Mouse (Mus musculus): ENCODE results near the gene Etl4. TPM values are rescaled to one million over a fixed set of nuclear protein-coding genes. Genes with fewer than 3 reads are reported as not detected.

Etl4 gene
- total RNA-seq, 1 experiment from 2014 or later = not detected

DNA sequence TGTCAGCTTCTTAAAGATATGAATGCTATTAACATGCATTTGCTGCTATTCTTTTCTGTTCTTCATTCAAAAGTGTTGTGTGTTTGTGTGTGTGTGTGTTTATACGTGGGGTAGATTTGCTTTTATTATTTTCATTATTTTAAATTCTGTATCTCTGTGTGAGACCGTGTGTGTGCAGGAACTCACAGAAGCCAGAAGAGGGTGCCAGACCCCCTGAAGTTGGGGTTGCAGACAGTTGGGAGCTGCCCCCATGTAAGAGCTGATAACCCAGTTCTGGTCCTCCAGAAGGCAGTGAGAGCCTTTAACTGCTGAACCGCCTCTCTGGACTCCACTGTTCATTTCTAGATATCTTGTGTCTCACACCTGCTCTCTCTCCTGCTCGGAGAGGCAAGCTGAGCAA, 505.3 kb downstream of the Etl4 start:
- ATAC-seq (replicated peaks; ENCODE audit: insufficient number of reproducible peaks, low FRiP score, low TSS enrichment, poor library complexity, severe bottlenecking) = no peak

GRCm38 (mm10) chr2:20416934-20417614, 507.5 kb downstream of the Etl4 start:
- no peak for ATAC-seq (replicated peaks; ENCODE audit: insufficient number of reproducible peaks, low FRiP score, low TSS enrichment, poor library complexity, severe bottlenecking)

- ATAC-seq (replicated peaks; ENCODE audit: insufficient number of reproducible peaks, low FRiP score, low TSS enrichment, poor library complexity, severe bottlenecking) = no peak
Observed at GRCm38 (mm10) chr2:20417998-20418397, 508.4 kb downstream of the Etl4 start.

- ATAC-seq (replicated peaks; ENCODE audit: insufficient number of reproducible peaks, low FRiP score, low TSS enrichment, poor library complexity, severe bottlenecking) = no peak
Observed at GRCm38 (mm10) chr2:20419975-20420374, 510.4 kb downstream of the Etl4 start.

GRCm38 (mm10) chr2:20422275-20422674, 512.7 kb downstream of the Etl4 start:
- no peak for ATAC-seq (replicated peaks; ENCODE audit: insufficient number of reproducible peaks, low FRiP score, low TSS enrichment, poor library complexity, severe bottlenecking)

DNA sequence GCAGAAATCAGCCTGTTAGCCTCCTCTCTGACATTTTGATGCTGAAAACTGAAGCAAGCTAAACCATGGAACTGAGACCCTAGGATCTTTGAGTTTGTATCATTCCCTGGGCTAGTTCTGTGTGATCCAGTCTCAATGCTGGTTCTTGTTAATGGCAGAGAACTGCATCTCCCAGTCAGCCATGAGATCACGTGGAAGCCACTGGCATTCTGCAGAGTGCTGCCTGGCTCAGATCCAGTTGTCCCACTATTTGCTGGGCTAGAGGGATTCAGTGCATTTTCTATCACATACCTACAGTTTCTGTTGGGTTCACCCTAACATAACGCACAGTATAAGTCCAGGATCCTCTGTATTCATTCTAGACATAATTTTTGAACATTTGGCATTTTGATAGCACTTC, 524.1 kb downstream of the Etl4 start:
- ATAC-seq (replicated peaks; ENCODE audit: insufficient number of reproducible peaks, low FRiP score, low TSS enrichment, poor library complexity, severe bottlenecking) = no peak

DNA sequence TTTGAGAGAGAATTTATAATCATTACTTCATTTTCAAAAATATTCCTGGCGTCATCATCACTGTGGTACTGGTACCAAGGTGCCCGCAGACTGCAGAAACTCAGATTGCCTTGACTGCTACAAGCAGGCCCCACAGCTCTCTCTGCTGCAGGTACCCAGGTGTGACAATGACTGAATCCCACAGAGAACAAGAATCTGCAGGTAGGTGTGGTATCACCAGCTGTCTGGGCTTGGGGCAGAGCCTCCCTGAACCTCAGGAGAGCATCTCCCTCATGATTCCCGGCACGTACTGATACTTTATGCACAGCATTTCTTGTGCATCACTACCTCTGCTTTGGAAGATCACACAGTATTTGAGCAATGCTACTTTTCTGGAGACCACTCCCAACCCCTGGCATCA, 526.0 kb downstream of the Etl4 start:
- ATAC-seq (replicated peaks; ENCODE audit: insufficient number of reproducible peaks, low FRiP score, low TSS enrichment, poor library complexity, severe bottlenecking) = no peak

- ATAC-seq (replicated peaks; ENCODE audit: insufficient number of reproducible peaks, low FRiP score, low TSS enrichment, poor library complexity, severe bottlenecking) = no peak
Observed at GRCm38 (mm10) chr2:20442731-20443130, 533.2 kb downstream of the Etl4 start.

DNA sequence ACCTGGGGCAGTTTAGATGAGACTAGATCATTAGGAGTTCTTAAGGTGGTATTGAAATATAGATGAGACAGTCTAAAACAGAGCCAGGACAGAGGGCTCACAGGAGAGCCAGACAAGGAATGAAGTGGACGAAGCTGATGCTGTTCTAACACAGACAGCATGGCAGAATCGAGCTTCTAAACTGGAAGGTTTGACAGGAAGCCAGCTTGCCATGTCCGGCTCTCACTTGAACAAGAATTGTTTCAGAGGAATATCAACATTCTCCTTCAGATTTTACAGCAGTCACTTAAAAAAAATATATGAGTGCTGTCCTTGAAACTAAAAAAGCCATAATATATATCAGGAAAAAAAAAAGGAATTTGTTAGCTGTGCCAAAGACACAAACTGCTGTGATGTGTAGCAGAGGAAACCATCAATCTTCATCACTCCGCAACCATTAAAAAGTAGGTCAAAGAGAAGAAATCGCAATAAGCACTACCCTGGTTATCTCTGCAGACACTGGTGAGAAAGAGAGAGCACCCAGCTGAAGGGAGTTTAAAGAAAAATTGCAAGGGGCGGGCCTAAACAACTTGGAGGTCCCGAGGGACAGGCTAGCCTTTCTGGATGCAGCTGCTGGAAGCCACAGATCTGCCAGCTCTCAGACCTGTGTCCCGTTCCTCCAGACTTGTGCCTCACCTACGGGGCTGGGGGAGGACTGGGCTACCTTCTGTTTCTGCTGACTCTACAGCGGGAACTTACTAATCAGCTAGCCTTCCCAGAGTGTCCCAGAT, 534.3 kb downstream of the Etl4 start:
- no peak for ATAC-seq (replicated peaks; ENCODE audit: insufficient number of reproducible peaks, low FRiP score, low TSS enrichment, poor library complexity, severe bottlenecking)

DNA sequence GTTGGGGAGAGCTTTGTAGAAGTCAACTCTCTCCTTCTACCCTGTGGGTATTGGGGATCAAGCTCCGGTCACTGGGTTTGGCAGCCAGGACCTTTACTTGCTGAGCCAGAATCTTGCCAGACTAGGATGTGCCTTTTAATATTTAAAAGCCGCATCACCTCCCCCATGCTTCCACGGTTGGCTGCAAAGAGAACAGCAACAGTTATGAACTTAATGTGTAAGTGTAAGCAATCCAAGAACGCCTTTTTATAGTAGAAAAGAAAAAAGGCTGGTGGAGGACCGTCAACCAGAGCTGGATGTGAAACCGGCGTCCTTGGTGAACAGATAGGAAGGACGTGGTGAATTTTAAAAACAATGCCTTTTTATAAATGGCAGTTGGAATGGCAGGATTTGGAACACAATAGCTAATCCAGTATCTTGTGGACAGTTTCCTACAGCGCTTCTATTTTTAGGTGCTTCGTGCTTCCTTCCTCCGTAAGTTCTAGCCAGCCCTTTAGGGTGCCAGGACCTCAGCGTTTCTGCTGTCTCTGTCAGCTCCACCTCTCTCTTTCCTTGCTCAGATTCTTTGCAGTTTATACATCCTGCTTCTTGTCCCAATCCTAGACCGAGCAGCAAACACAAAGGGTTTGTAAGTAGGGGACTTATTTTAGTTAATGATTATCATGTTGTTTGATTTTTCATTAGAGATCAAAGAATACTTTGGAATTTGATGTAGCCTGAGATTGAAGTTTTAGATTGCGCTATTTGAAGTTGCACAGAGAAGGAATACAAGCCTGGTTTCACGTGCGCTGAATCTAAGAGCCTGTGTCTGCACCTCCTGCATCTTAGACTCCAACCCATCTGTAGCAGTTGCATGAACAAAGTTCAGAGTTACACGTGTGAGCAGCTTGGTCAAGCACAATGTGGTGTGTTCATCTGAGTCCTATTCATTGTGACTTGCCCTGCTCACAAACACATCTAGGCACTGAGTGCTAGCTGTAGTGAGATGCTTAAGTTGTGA, 535.9 kb downstream of the Etl4 start:
- ATAC-seq (replicated peaks; ENCODE audit: insufficient number of reproducible peaks, low FRiP score, low TSS enrichment, poor library complexity, severe bottlenecking) = no peak

GRCm38 (mm10) chr2:20446180-20446579, 536.6 kb downstream of the Etl4 start:
- ATAC-seq (replicated peaks; ENCODE audit: insufficient number of reproducible peaks, low FRiP score, low TSS enrichment, poor library complexity, severe bottlenecking) = no peak

GRCm38 (mm10) chr2:20450945-20451344, 541.4 kb downstream of the Etl4 start:
- ATAC-seq (replicated peaks; ENCODE audit: insufficient number of reproducible peaks, low FRiP score, low TSS enrichment, poor library complexity, severe bottlenecking) = no peak

DNA sequence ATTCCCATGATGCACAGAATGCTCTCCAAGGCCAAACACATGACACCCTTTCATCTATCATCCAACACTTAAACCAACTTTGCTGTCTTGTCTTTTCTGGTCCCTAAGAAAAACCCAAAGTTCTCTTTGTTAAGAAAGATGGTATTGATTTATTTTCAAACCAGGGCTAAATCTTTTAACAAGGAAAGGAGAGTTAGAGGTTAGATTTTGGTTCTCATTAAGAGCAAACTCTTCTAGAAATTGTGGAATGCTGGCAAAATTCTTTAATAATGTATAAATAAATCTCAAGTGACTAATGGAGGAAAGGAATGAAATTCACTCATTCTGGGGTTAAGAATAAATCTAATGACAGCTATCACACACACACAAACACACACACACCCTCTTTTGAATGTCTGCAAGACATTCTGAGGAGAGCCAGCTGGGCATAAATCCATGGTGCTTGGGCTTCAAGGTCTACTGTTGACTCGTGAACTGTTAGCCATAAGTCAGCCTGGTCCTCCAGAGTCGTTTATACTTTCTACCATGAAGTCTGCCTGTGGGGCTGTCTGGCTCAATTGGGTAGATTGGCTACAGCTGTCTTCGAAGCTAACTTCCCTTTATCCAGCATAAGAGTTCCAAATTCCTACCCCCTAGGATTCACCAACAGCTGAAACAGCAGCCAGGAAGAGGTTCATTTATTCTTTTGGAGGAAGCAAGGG, 544.1 kb downstream of the Etl4 start:
- no peak for ATAC-seq (replicated peaks; ENCODE audit: insufficient number of reproducible peaks, low FRiP score, low TSS enrichment, poor library complexity, severe bottlenecking)

- no peak for ATAC-seq (replicated peaks; ENCODE audit: insufficient number of reproducible peaks, low FRiP score, low TSS enrichment, poor library complexity, severe bottlenecking)
Observed at GRCm38 (mm10) chr2:20479199-20479598, 569.6 kb downstream of the Etl4 start.

GRCm38 (mm10) chr2:20486137-20486788, 576.7 kb downstream of the Etl4 start:
- ATAC-seq (replicated peaks; ENCODE audit: insufficient number of reproducible peaks, low FRiP score, low TSS enrichment, poor library complexity, severe bottlenecking) = no peak

DNA sequence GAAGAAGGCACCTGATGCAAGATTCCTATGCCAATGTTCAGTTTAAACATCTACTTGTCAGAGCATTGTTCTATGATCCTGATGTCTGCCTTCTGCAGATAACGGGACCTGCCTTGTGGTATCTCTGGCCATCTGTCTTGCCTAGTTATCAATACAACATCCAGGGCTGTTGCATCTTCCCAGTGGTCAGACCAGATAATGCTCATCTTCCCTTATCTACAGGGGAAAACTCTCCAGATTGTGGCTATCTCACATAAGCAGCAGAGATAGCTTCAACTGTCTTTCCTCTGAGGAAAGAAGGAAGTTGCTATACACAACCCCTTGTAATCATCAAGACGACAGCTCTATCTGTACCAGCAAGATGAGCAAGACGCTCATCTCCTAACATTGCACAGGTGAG, 579.5 kb downstream of the Etl4 start:
- no peak for ATAC-seq (replicated peaks; ENCODE audit: insufficient number of reproducible peaks, low FRiP score, low TSS enrichment, poor library complexity, severe bottlenecking)

DNA sequence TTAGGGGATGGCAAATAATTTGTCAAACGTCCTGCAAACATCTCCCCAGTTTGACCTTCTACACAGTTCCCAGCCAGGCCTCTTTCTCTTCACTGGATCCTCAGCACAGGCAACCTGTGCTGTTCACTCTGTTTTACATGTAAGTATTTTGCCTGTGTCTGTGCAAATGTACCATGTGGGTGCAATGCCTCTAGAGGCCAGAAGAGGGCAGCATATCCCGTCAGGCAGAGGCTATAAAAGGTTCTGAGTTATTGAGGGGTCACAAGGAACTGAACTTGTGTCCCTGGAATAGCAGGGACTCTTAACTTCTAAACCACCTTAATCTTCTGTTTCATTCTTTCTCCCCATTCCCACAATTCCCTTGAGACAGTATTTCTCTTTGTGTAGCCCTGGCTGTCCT, 582.5 kb downstream of the Etl4 start:
- no peak for ATAC-seq (replicated peaks; ENCODE audit: insufficient number of reproducible peaks, low FRiP score, low TSS enrichment, poor library complexity, severe bottlenecking)

DNA sequence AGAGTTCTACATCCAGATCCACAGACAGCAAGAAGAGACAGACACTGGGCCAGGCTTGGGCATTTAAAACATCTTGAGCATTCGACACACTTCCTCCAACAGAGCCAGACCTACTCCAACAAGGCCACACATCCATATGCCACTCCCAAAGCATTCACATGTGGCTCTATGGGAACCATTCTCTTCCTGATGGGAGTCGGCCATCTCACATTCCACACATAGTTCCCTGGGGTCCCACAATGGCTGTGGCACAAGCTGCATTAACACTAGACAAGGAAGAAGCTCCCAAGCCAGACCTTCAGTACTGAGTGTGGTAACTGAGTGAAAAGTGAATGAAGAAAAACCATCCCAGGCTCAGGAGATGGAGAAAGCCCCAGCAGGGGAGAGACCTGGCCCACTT, 584.2 kb downstream of the Etl4 start:
- ATAC-seq (replicated peaks; ENCODE audit: insufficient number of reproducible peaks, low FRiP score, low TSS enrichment, poor library complexity, severe bottlenecking) = no peak
